Mouse (Mus musculus) MEL (cell line): Measurements from ENCODE around the gene Sugp1.

ENCODE experiments used
- CTCF ChIP-seq, 3 experiments: IDR thresholded peaks in 2 of 3; conservative IDR thresholded peaks in 1 of 3; 2 replicates each; pipeline ENCODE4 v1.5.1; 2011 to 2012; ENCODE audit warnings: low read length in 3 of 3, low read depth in 2 of 3, mild to moderate bottlenecking in 2 of 3, improper control_type of control experiment in 1 of 3, inconsistent platforms in 1 of 3, mixed read lengths in 1 of 3, moderate library complexity in 1 of 3; ENCODE audit not compliant: control insufficient read depth in 1 of 3, insufficient read depth in 1 of 3, poor library complexity in 1 of 3, severe bottlenecking in 1 of 3
- E2F4 ChIP-seq: IDR thresholded peaks from 2 replicates; pipeline ENCODE4 v1.6.1; 2011; ENCODE audit warnings: low read depth, low read length, improper control_type of control experiment, borderline replicate concordance
- EP300 ChIP-seq, 2 experiments: IDR thresholded peaks; 2 replicates each; pipeline ENCODE4 v1.6.1; 2011; ENCODE audit warnings: improper control_type of control experiment in 2 of 2, low read length in 2 of 2, low read depth in 1 of 2, mild to moderate bottlenecking in 1 of 2
- MAFK ChIP-seq: IDR thresholded peaks from 2 replicates; pipeline ENCODE4 v1.6.1; 2011; ENCODE audit warnings: low read depth, mild to moderate bottlenecking, low read length, improper control_type of control experiment, borderline replicate concordance
- MYC ChIP-seq: IDR thresholded peaks from 2 replicates; pipeline ENCODE4 v1.6.1; 2011; ENCODE audit warnings: low read depth, mild to moderate bottlenecking, low read length, improper control_type of control experiment, moderate library complexity
- NELFE ChIP-seq: IDR thresholded peaks from 2 replicates; pipeline ENCODE4 v1.6.1; 2011; ENCODE audit warnings: low read depth, low read length, improper control_type of control experiment
- POLR2A ChIP-seq, 2 experiments: IDR thresholded peaks; 2 replicates each; pipeline ENCODE4 v1.6.1; 2011 to 2012; ENCODE audit warnings: low read length in 2 of 2, mild to moderate bottlenecking in 2 of 2, control low read depth in 1 of 2, improper control_type of control experiment in 1 of 2, low read depth in 1 of 2, moderate library complexity in 1 of 2; ENCODE audit not compliant: control insufficient read depth in 1 of 2, insufficient read depth in 1 of 2, poor library complexity in 1 of 2
- SMC3 ChIP-seq: IDR thresholded peaks from 2 replicates; pipeline ENCODE4 v1.6.1; 2011; ENCODE audit warnings: low read depth, low read length, improper control_type of control experiment
- TBP ChIP-seq: IDR thresholded peaks from 2 replicates; pipeline ENCODE4 v1.8.0; 2011; ENCODE audit warnings: low read depth, low read length, improper control_type of control experiment
- TCF12 ChIP-seq: IDR thresholded peaks from 2 replicates; pipeline ENCODE4 v1.6.1; 2014; ENCODE audit warnings: low read depth, mild to moderate bottlenecking, inconsistent platforms, low read length, improper control_type of control experiment, moderate library complexity
- ZC3H11A ChIP-seq: IDR thresholded peaks from 2 replicates; pipeline ENCODE4 v1.6.1; 2012; ENCODE audit warnings: low read depth, mild to moderate bottlenecking, inconsistent platforms, low read length, improper control_type of control experiment
- ZNF384 ChIP-seq: IDR thresholded peaks from 2 replicates; pipeline ENCODE4 v1.6.1; 2012; ENCODE audit warnings: low read depth, mild to moderate bottlenecking, inconsistent platforms, low read length, improper control_type of control experiment

- TF ChIP-seq POLR2A (IDR thresholded peaks at IDR 0.05; ENCODE audit: control insufficient read depth in 1 of 2, insufficient read depth in 1 of 2, low read depth in 1 of 2, low read length in 2 of 2, poor library complexity in 1 of 2) = no peak
- TF ChIP-seq SMC3 = no peak
- TF ChIP-seq EP300 (IDR thresholded peaks at IDR 0.05; ENCODE audit: low read depth in 1 of 2, low read length in 2 of 2) = no peak
- no peak for TF ChIP-seq ZC3H11A
- no peak for TF ChIP-seq ZNF384
- TF ChIP-seq NELFE = no peak
- TF ChIP-seq TBP = no peak
- no peak for TF ChIP-seq TCF12
- TF ChIP-seq CTCF (IDR thresholded peaks at IDR 0.05 in 2 of 3, conservative IDR thresholded peaks at IDR 0.05 in 1 of 3; ENCODE audit: control insufficient read depth in 1 of 3, insufficient read depth in 1 of 3, low read depth in 2 of 3, low read length in 3 of 3, poor library complexity in 1 of 3, severe bottlenecking in 1 of 3) = no peak
- no peak for TF ChIP-seq MAFK
- TF ChIP-seq E2F4 = no peak
- no peak for TF ChIP-seq MYC
Observed at GRCm38 (mm10) chr8:70073120-70073519, 30.5 kb downstream of the Sugp1 start.
